Mouse (Mus musculus): ENCODE results near the gene Lyrm9. TPM values are rescaled to one million over a fixed set of nuclear protein-coding genes. Genes with fewer than 3 reads are reported as not detected.

Gene Lyrm9
- polyA plus RNA-seq, 1 experiment from 2014 or later, result 30.4 TPM

- no peak for ATAC-seq (ENCODE audit: low FRiP score)
- no peaks in the 10 kb centered on the region for H3K36me3 ChIP-seq
- peaks cover 11% of the 10 kb centered on the region; the same call in 1 of the 2 replicates for H3K27me3 ChIP-seq
- H3K27ac ChIP-seq, result no peak overlapping the region
- H3K9ac ChIP-seq, result no peak overlapping the region
- 87% methylated on average over 11 of the region's 11 CpGs for WGBS
- no peak overlapping the region for H3K4me3 ChIP-seq
- H3K4me2 ChIP-seq, result no peak overlapping the region
- peaks cover 3% of the 10 kb centered on the region; the same call in 1 of the 2 replicates for H3K9me3 ChIP-seq
- H3K4me1 ChIP-seq (replicated peaks), result peaks cover 33% of the 10 kb centered on the region
Observed at GRCm38 (mm10) chr11:78793116-78793515, 33.3 kb upstream of the Lyrm9 start.

GRCm38 (mm10) chr11:78796072-78796729, 30.2 kb upstream of the Lyrm9 start:
- Histone ChIP-seq H3K27me3 (peaks cover 11% of the 10 kb centered on the region; the same call in 1 of the 2 replicates), H3K9me3 (peaks cover 3% of the 10 kb centered on the region; the same call in 1 of the 2 replicates), H3K4me1 (replicated peaks) (peaks cover 24% of the 10 kb centered on the region), H3K4me3 (no peak overlapping the region), H3K4me2 (no peak overlapping the region), H3K27ac (no peak overlapping the region), H3K9ac (no peak overlapping the region), H3K36me3 (no peaks in the 10 kb centered on the region)
- 83% methylated on average over 10 of the region's 10 CpGs for WGBS
- no peak for ATAC-seq (ENCODE audit: low FRiP score)

GRCm38 (mm10) chr11:78801094-78801493, 25.3 kb upstream of the Lyrm9 start:
- Histone ChIP-seq H3K27me3 (0 out of 2 replicates have a peak, but pooled peaks cover 12% of the 10 kb centered on the region), H3K9ac (no peak overlapping the region), H3K4me3 (no peak overlapping the region), H3K9me3 (peaks cover 3% of the 10 kb centered on the region; the same call in 1 of the 2 replicates), H3K4me2 (no peak overlapping the region), H3K4me1 (replicated peaks) (peaks cover 15% of the 10 kb centered on the region), H3K27ac (no peak overlapping the region), H3K36me3 (no peaks in the 10 kb centered on the region)
- no peak for ATAC-seq (ENCODE audit: low FRiP score)
- 92% methylated on average over 4 of the region's 4 CpGs for WGBS

- no peak overlapping the region for H3K9ac ChIP-seq
- H3K27ac ChIP-seq, result no peak overlapping the region
- no peaks in the 10 kb centered on the region for H3K36me3 ChIP-seq
- WGBS, result 57% methylated on average over 14 of the region's 14 CpGs
- ATAC-seq (ENCODE audit: low FRiP score), result no peak
- 0 out of 2 replicates have a peak, but pooled peaks cover 16% of the 10 kb centered on the region for H3K27me3 ChIP-seq
- no peak overlapping the region for H3K4me2 ChIP-seq
- no peak overlapping the region for H3K4me3 ChIP-seq
- no peaks in the 10 kb centered on the region for H3K9me3 ChIP-seq
- peaks cover 23% of the 10 kb centered on the region for H3K4me1 ChIP-seq (replicated peaks)
Observed at GRCm38 (mm10) chr11:78803587-78804316, 22.6 kb upstream of the Lyrm9 start.

- H3K4me3 ChIP-seq, result no peak overlapping the region
- no peak overlapping the region for H3K9ac ChIP-seq
- no peak overlapping the region for H3K4me2 ChIP-seq
- no peaks in the 10 kb centered on the region for H3K36me3 ChIP-seq
- WGBS, result 92% methylated on average over 6 of the region's 6 CpGs
- no peak for ATAC-seq (ENCODE audit: low FRiP score)
- 0 out of 2 replicates have a peak, but pooled peaks cover 16% of the 10 kb centered on the region for H3K27me3 ChIP-seq
- H3K4me1 ChIP-seq (replicated peaks), result peaks cover 23% of the 10 kb centered on the region
- H3K27ac ChIP-seq, result no peak overlapping the region
- no peaks in the 10 kb centered on the region for H3K9me3 ChIP-seq
Observed at GRCm38 (mm10) chr11:78804551-78804950, 21.8 kb upstream of the Lyrm9 start.

- H3K9me3 ChIP-seq, result no peaks in the 10 kb centered on the region
- no peak overlapping the region for H3K9ac ChIP-seq
- 0 out of 2 replicates have a peak, but pooled peaks cover 16% of the 10 kb centered on the region for H3K27me3 ChIP-seq
- no peak overlapping the region for H3K4me2 ChIP-seq
- ATAC-seq (ENCODE audit: low FRiP score), result no peak
- H3K36me3 ChIP-seq, result no peaks in the 10 kb centered on the region
- peaks cover 23% of the 10 kb centered on the region for H3K4me1 ChIP-seq (replicated peaks)
- H3K27ac ChIP-seq, result no peak overlapping the region
- WGBS, result 72% methylated on average over 6 of the region's 6 CpGs
- no peak overlapping the region for H3K4me3 ChIP-seq
Observed at GRCm38 (mm10) chr11:78805198-78805597, 21.2 kb upstream of the Lyrm9 start.

- no peaks in the 10 kb centered on the region for H3K9me3 ChIP-seq
- WGBS, result 37% methylated on average over 9 of the region's 9 CpGs
- no peak overlapping the region for H3K27ac ChIP-seq
- H3K4me2 ChIP-seq, result no peak overlapping the region
- no peaks in the 10 kb centered on the region for H3K36me3 ChIP-seq
- peaks cover 23% of the 10 kb centered on the region for H3K4me1 ChIP-seq (replicated peaks)
- no peak overlapping the region for H3K4me3 ChIP-seq
- no peak overlapping the region for H3K9ac ChIP-seq
- ATAC-seq (ENCODE audit: low FRiP score), result no peak
- H3K27me3 ChIP-seq, result 0 out of 2 replicates have a peak, but pooled peaks cover 16% of the 10 kb centered on the region
Observed at GRCm38 (mm10) chr11:78805691-78806137, 20.7 kb upstream of the Lyrm9 start.

- WGBS, result 51% methylated on average over 6 of the region's 6 CpGs
- Histone ChIP-seq H3K36me3 (no peaks in the 10 kb centered on the region), H3K4me1 (replicated peaks) (peaks cover 23% of the 10 kb centered on the region), H3K27me3 (0 out of 2 replicates have a peak, but pooled peaks cover 21% of the 10 kb centered on the region), H3K4me3 (no peak overlapping the region), H3K9me3 (no peaks in the 10 kb centered on the region), H3K9ac (no peak overlapping the region), H3K27ac (peak overlapping the region; percentile 53), H3K4me2 (no peak overlapping the region)
- no peak for ATAC-seq (ENCODE audit: low FRiP score)
Observed at GRCm38 (mm10) chr11:78807341-78808108, 18.9 kb upstream of the Lyrm9 start.

- Histone ChIP-seq H3K4me2 (no peak overlapping the region), H3K27ac (no peak overlapping the region), H3K4me3 (no peak overlapping the region), H3K27me3 (0 out of 2 replicates have a peak, but pooled peaks cover 12% of the 10 kb centered on the region), H3K4me1 (replicated peaks) (peaks cover 25% of the 10 kb centered on the region), H3K9me3 (no peaks in the 10 kb centered on the region), H3K36me3 (no peaks in the 10 kb centered on the region), H3K9ac (no peak overlapping the region)
- ATAC-seq (ENCODE audit: low FRiP score), result no peak
Observed at GRCm38 (mm10) chr11:78809398-78809797, 17.0 kb upstream of the Lyrm9 start.

GRCm38 (mm10) chr11:78814461-78814941, 11.9 kb upstream of the Lyrm9 start:
- Histone ChIP-seq H3K4me3 (no peak overlapping the region), H3K4me2 (no peak overlapping the region), H3K9ac (no peak overlapping the region), H3K36me3 (no peaks in the 10 kb centered on the region), H3K4me1 (replicated peaks) (peaks cover 56% of the 10 kb centered on the region), H3K9me3 (no peaks in the 10 kb centered on the region), H3K27ac (no peak overlapping the region; the same call in 1 of the 2 replicates), H3K27me3 (0 out of 2 replicates have a peak, but pooled peaks cover 9% of the 10 kb centered on the region)
- WGBS, result 38% methylated on average over 7 of the region's 7 CpGs
- no peak for ATAC-seq (ENCODE audit: low FRiP score)

- H3K4me2 ChIP-seq, result no peak overlapping the region
- H3K4me3 ChIP-seq, result no peak overlapping the region
- H3K27ac ChIP-seq, result peak overlapping the region; percentile 84
- no peaks in the 10 kb centered on the region for H3K9me3 ChIP-seq
- ATAC-seq (ENCODE audit: low FRiP score), result peak; percentile 34; the same call in 1 of the 2 replicates
- peaks cover 71% of the 10 kb centered on the region for H3K4me1 ChIP-seq (replicated peaks)
- no peak overlapping the region for H3K9ac ChIP-seq
- H3K36me3 ChIP-seq, result no peaks in the 10 kb centered on the region
- H3K27me3 ChIP-seq, result 0 out of 2 replicates have a peak, but pooled peaks cover 8% of the 10 kb centered on the region
- WGBS, result 31% methylated on average over 14 of the region's 14 CpGs
Observed at GRCm38 (mm10) chr11:78815986-78816792, 10.2 kb upstream of the Lyrm9 start.
